Mouse (Mus musculus) CH12.LX (cell line): Measurements from ENCODE around the gene Eif3b.

Source experiments
- CTCF ChIP-seq, 2 experiments: IDR thresholded peaks in 1 of 2; conservative IDR thresholded peaks in 1 of 2; 2 replicates each; pipeline ENCODE4 v1.5.1; 2011 to 2012; ENCODE audit warnings: low read depth in 2 of 2, low read length in 2 of 2, improper control_type of control experiment in 1 of 2, inconsistent platforms in 1 of 2, mild to moderate bottlenecking in 1 of 2, moderate library complexity in 1 of 2
- E2F4 ChIP-seq: IDR thresholded peaks from 2 replicates; pipeline ENCODE4 v1.6.1; 2011; ENCODE audit warnings: low read depth, low read length, improper control_type of control experiment; ENCODE audit not compliant: insufficient replicate concordance
- EP300 ChIP-seq: IDR thresholded peaks from 2 replicates; pipeline ENCODE4 v1.6.1; 2011; ENCODE audit warnings: low read length, improper control_type of control experiment
- GABPA ChIP-seq: IDR thresholded peaks from 2 replicates; pipeline ENCODE4 v1.6.1; 2012; ENCODE audit warnings: low read depth, low read length, improper control_type of control experiment, inconsistent platforms; ENCODE audit not compliant: insufficient replicate concordance
- JUND ChIP-seq: conservative IDR thresholded peaks from 2 replicates; pipeline ENCODE4 v1.6.1; 2011; ENCODE audit warnings: low read depth, low read length, improper control_type of control experiment
- MAX ChIP-seq: IDR thresholded peaks from 2 replicates; pipeline ENCODE4 v1.6.1; 2011; ENCODE audit warnings: low read length, improper control_type of control experiment
- MAZ ChIP-seq: IDR thresholded peaks from 2 replicates; pipeline ENCODE4 v1.6.1; 2012; ENCODE audit warnings: low read depth, mild to moderate bottlenecking, inconsistent platforms, low read length, improper control_type of control experiment, moderate library complexity
- NELFE ChIP-seq: IDR thresholded peaks from 2 replicates; pipeline ENCODE4 v1.6.1; 2011; ENCODE audit warnings: low read depth, low read length, improper control_type of control experiment
- POLR2A ChIP-seq: IDR thresholded peaks from 2 replicates; pipeline ENCODE4 v1.6.1; 2011; ENCODE audit warnings: low read depth, mild to moderate bottlenecking, improper control_type of control experiment, low read length
- POLR2AphosphoS2 ChIP-seq: IDR thresholded peaks from 2 replicates; pipeline ENCODE4 v1.6.1; 2011; ENCODE audit warnings: low read depth, low read length, improper control_type of control experiment
- USF1 ChIP-seq: IDR thresholded peaks from 2 replicates; pipeline ENCODE4 v1.6.1; 2014; ENCODE audit warnings: low read depth, mild to moderate bottlenecking, inconsistent platforms, low read length, improper control_type of control experiment
- USF2 ChIP-seq: conservative IDR thresholded peaks from 2 replicates; pipeline ENCODE4 v1.6.1; 2011; ENCODE audit warnings: low read depth, low read length, improper control_type of control experiment
- ZKSCAN1 ChIP-seq: IDR thresholded peaks from 2 replicates; pipeline ENCODE4 v1.6.1; 2012; ENCODE audit warnings: low read depth, inconsistent platforms, low read length, improper control_type of control experiment, borderline replicate concordance
- ZNF384 ChIP-seq: IDR thresholded peaks from 2 replicates; pipeline ENCODE4 v1.6.1; 2012; ENCODE audit warnings: low read depth, low read length, improper control_type of control experiment, inconsistent platforms

GRCm38 (mm10) chr5:140374226-140374625, 44.9 kb upstream of the Eif3b start:
- TF ChIP-seq JUND (no peak), POLR2A (no peak), POLR2AphosphoS2 (no peak), CTCF (conservative IDR thresholded peaks at IDR 0.05 in 1 of 2, IDR thresholded peaks at IDR 0.05 in 1 of 2; ENCODE audit: low read depth in 2 of 2, low read length in 2 of 2) (no peak), ZNF384 (no peak), NELFE (no peak), MAX (no peak), USF1 (no peak), ZKSCAN1 (no peak), GABPA (no peak), E2F4 (no peak), MAZ (no peak), USF2 (no peak), EP300 (no peak)
